Comparison of ENCODE assay signal across 9 mouse cellular contexts in genomic region chr3:108392793-108393192, GRCm38 (mm10). TPM values are rescaled to one million over a fixed set of nuclear protein-coding genes. Genes with fewer than 3 reads are reported as not detected.
DNase-seq lines count a peak whose midpoint lies in the region; ATAC-seq and TF ChIP-seq lines count a peak whose summit lies in the region.
"Had no signal": no experiment of that assay in that cellular context is flagged by ENCODE, and none has a peak within 500 bp of the region (broad histone marks: within the 10 kb centered on the region; RNA-seq: fewer than 3 reads in every experiment).

No protein-coding gene starts in this region.

- no peak for ATAC-seq in heart, embryonic 14.5 days (ENCODE audit: insufficient number of reproducible peaks, insufficient read depth, low FRiP score, low read depth)
- ATAC-seq in lung, embryonic 16.5 days (ENCODE audit: low read depth), result no peak
- ATAC-seq in intestine, postnatal 0 days, result no peak

- TF ChIP-seq CTCF in intestine, postnatal 0 days (IDR thresholded peaks at IDR 0.05; ENCODE audit: low read depth), result no peak

- peaks cover 3 to 6% of the 10 kb centered on the region in 2 experiments; a peak in 3 of 4 replicates for H3K4me1 ChIP-seq in heart, embryonic 14.5 days (ENCODE audit: control insufficient read depth in 2 of 2, insufficient read depth in 2 of 2, low read length in 2 of 2)
- H3K4me1 ChIP-seq in lung, embryonic 16.5 days (replicated peaks; ENCODE audit: control insufficient read depth, insufficient read depth, low read length), result peaks cover 10% of the 10 kb centered on the region; the same call in 1 of the 2 replicates
- H3K4me1 ChIP-seq in embryonic facial prominence, embryonic 10.5 days, result peaks cover 40% of the 10 kb centered on the region
- no peaks in the 10 kb centered on the region for H3K4me1 ChIP-seq in intestine, postnatal 0 days (replicated peaks; ENCODE audit: control insufficient read depth, insufficient read depth, low read length)

- H3K4me2 ChIP-seq in heart, embryonic 14.5 days (ENCODE audit: low read length), result peak overlapping the region; percentile 11; the same call in 1 of the 2 replicates
- H3K4me2 ChIP-seq in lung, embryonic 16.5 days (ENCODE audit: low read depth, low read length), result peak overlapping the region; percentile 36; the same call in 1 of the 2 replicates
- peak overlapping the region; percentile 27; the same call in 1 of the 2 replicates for H3K4me2 ChIP-seq in intestine, postnatal 0 days (replicated peaks; ENCODE audit: low read depth)

- 0 out of 2 replicates have a peak, but pooled peaks cover 5% of the 10 kb centered on the region for H3K27me3 ChIP-seq in heart, embryonic 14.5 days (ENCODE audit: control insufficient read depth, insufficient read depth, low read length)
- no peaks in the 10 kb centered on the region for H3K27me3 ChIP-seq in lung, embryonic 16.5 days (ENCODE audit: control insufficient read depth, insufficient read depth, low read depth, low read length)
- peaks cover 22% of the 10 kb centered on the region for H3K27me3 ChIP-seq in embryonic facial prominence, embryonic 10.5 days (replicated peaks; ENCODE audit: low read depth, poor library complexity, severe bottlenecking)
- no peaks in the 10 kb centered on the region for H3K27me3 ChIP-seq in intestine, postnatal 0 days (replicated peaks; ENCODE audit: control insufficient read depth, insufficient read depth, low read length)

- H3K36me3 ChIP-seq in heart, embryonic 14.5 days (ENCODE audit: control insufficient read depth, insufficient read depth, low read length), result 0 out of 2 replicates have a peak, but pooled peaks cover 5% of the 10 kb centered on the region
- H3K36me3 ChIP-seq in lung, embryonic 16.5 days (ENCODE audit: control insufficient read depth, insufficient read depth, low read length), result peaks cover 5% of the 10 kb centered on the region; the same call in 1 of the 2 replicates
- peaks cover 61% of the 10 kb centered on the region for H3K36me3 ChIP-seq in embryonic facial prominence, embryonic 10.5 days (replicated peaks)
- no peaks in the 10 kb centered on the region for H3K36me3 ChIP-seq in intestine, postnatal 0 days (ENCODE audit: control insufficient read depth, insufficient read depth)

- no peak overlapping the region for H3K9ac ChIP-seq in heart, embryonic 14.5 days (ENCODE audit: low read length)
- no peak overlapping the region; the same call in 1 of the 2 replicates for H3K9ac ChIP-seq in lung, embryonic 16.5 days (ENCODE audit: low read length)
- no peak overlapping the region for H3K9ac ChIP-seq in intestine, postnatal 0 days (ENCODE audit: low read depth, low read length)

- H3K9me3 ChIP-seq in heart, embryonic 14.5 days (ENCODE audit: control insufficient read depth, low read length), result no peaks in the 10 kb centered on the region
- no peaks in the 10 kb centered on the region for H3K9me3 ChIP-seq in lung, embryonic 16.5 days (ENCODE audit: control insufficient read depth, low read length)
- no peaks in the 10 kb centered on the region for H3K9me3 ChIP-seq in embryonic facial prominence, embryonic 10.5 days
- H3K9me3 ChIP-seq in intestine, postnatal 0 days (ENCODE audit: control insufficient read depth), result no peaks in the 10 kb centered on the region

- WGBS in heart, embryonic 14.5 days, result 46% methylated on average over 15 of the region's 15 CpGs
- 59% methylated on average over 15 of the region's 15 CpGs for WGBS in lung, embryonic 16.5 days
- WGBS in embryonic facial prominence, embryonic 10.5 days, result 44% methylated on average over 15 of the region's 15 CpGs
- 67% methylated on average over 15 of the region's 15 CpGs for WGBS in intestine, postnatal 0 days

- H3K4me3 ChIP-seq in heart, embryonic 14.5 days (ENCODE audit: control insufficient read depth in 1 of 2, insufficient read depth in 1 of 2, low read depth in 1 of 2, low read length in 2 of 2), result no peak overlapping the region
- H3K4me3 ChIP-seq in lung, embryonic 16.5 days (ENCODE audit: low read length), result no peak overlapping the region
- H3K4me3 ChIP-seq in embryonic facial prominence, embryonic 10.5 days, result no peak overlapping the region
- H3K4me3 ChIP-seq in intestine, postnatal 0 days (ENCODE audit: low read depth, low read length), result no peak overlapping the region
- H3K4me3 ChIP-seq: erythroblast, embryonic 14.5 days had no signal

- DNase-seq in heart, adult 9 months (ENCODE audit: low spot score in 2 of 2), result no peak
- no peak for DNase-seq in lung, postnatal 10 days
- DNase-seq in embryonic facial prominence, embryonic 10.5 days (ENCODE audit: low spot score), result no peak
- no peak for DNase-seq in adrenal gland, postnatal 10 days
- DNase-seq: gastrocnemius, postnatal 25 days had no signal

- no peak overlapping the region for H3K27ac ChIP-seq in heart, embryonic 14.5 days (replicated peaks in 1 of 2; ENCODE audit: control insufficient read depth in 1 of 2, insufficient read depth in 1 of 2, low read depth in 2 of 2, low read length in 2 of 2)
- H3K27ac ChIP-seq in lung, embryonic 16.5 days (ENCODE audit: low read length), result no peak overlapping the region
- peak overlapping the region; percentile 69 for H3K27ac ChIP-seq in embryonic facial prominence, embryonic 10.5 days (replicated peaks)
- H3K27ac ChIP-seq in intestine, postnatal 0 days (ENCODE audit: low read depth, low read length), result no peak overlapping the region

RNA-seq across cellular contexts. Expression of gene Psrc1, which starts 9.2 kb away (rescaled TPM):
- 17.0 and 19.3 TPM in 2 replicates for polyA plus RNA-seq in heart, embryonic 14.5 days (2014; fragmentation: Nextera tagmentation; extraction: Ambion mirVana)
- 73.9 and 75.6 TPM in 2 replicates for polyA plus RNA-seq in lung, embryonic 16.5 days (2015; fragmentation: Nextera tagmentation; extraction: Ambion mirVana)
- 97.9 and 100.0 TPM in 2 replicates for polyA plus RNA-seq in embryonic facial prominence, embryonic 10.5 days (2016; fragmentation: Nextera tagmentation; extraction: Ambion mirVana)
- 3.3 and 5.3 TPM in 2 replicates for polyA plus RNA-seq in intestine, postnatal 0 days (2015; fragmentation: Nextera tagmentation; extraction: Ambion mirVana)
- 1 to 10 TPM; 6.0 to 6.4 TPM for total RNA-seq in adrenal gland, postnatal 10 days (2021)

RNA-seq across cellular contexts. Expression of gene Celsr2, which starts 22.6 kb away (rescaled TPM):
- polyA plus RNA-seq in heart, embryonic 14.5 days (2014; fragmentation: Nextera tagmentation; extraction: Ambion mirVana), result 2.5 and 3.1 TPM in 2 replicates
- 6.8 and 6.9 TPM in 2 replicates for polyA plus RNA-seq in lung, embryonic 16.5 days (2015; fragmentation: Nextera tagmentation; extraction: Ambion mirVana)
- polyA plus RNA-seq in embryonic facial prominence, embryonic 10.5 days (2016; fragmentation: Nextera tagmentation; extraction: Ambion mirVana), result 10.2 and 20.1 TPM in 2 replicates
- polyA plus RNA-seq in intestine, postnatal 0 days (2015; fragmentation: Nextera tagmentation; extraction: Ambion mirVana), result 0.50 and 1.4 TPM in 2 replicates
- total RNA-seq in adrenal gland, postnatal 10 days (2021), result 10 to 100 TPM; 11.1 to 12.1 TPM

RNA-seq across cellular contexts. Expression of gene Mybphl, which starts 28.1 kb away (rescaled TPM):
- 70.2 and 94.5 TPM in 2 replicates for polyA plus RNA-seq in heart, embryonic 14.5 days (2014; fragmentation: Nextera tagmentation; extraction: Ambion mirVana)
- 6.1 and 9.9 TPM in 2 replicates for polyA plus RNA-seq in lung, embryonic 16.5 days (2015; fragmentation: Nextera tagmentation; extraction: Ambion mirVana)
- 0.22 TPM in 1 of 2 replicates, not detected in the other for polyA plus RNA-seq in embryonic facial prominence, embryonic 10.5 days (2016; fragmentation: Nextera tagmentation; extraction: Ambion mirVana)
- not detected in 2 replicates for polyA plus RNA-seq in intestine, postnatal 0 days (2015; fragmentation: Nextera tagmentation; extraction: Ambion mirVana)
- total RNA-seq in adrenal gland, postnatal 10 days (2021), result not detected
- total RNA-seq: gastrocnemius, postnatal 25 days had no signal
- polyA plus RNA-seq: erythroblast, embryonic 14.5 days had no signal

RNA-seq across cellular contexts. Expression of gene Sars, which starts 52.2 kb away (rescaled TPM):
- 84.5 and 85.2 TPM in 2 replicates for polyA plus RNA-seq in heart, embryonic 14.5 days (2014; fragmentation: Nextera tagmentation; extraction: Ambion mirVana)
- polyA plus RNA-seq in lung, embryonic 16.5 days (2015; fragmentation: Nextera tagmentation; extraction: Ambion mirVana), result 112 and 117 TPM in 2 replicates
- polyA plus RNA-seq in embryonic facial prominence, embryonic 10.5 days (2016; fragmentation: Nextera tagmentation; extraction: Ambion mirVana), result 132 and 139 TPM in 2 replicates
- 99.5 and 106 TPM in 2 replicates for polyA plus RNA-seq in intestine, postnatal 0 days (2015; fragmentation: Nextera tagmentation; extraction: Ambion mirVana)
- 100 to 1,000 TPM; 146 to 152 TPM for total RNA-seq in adrenal gland, postnatal 10 days (2021)
